In genomic region chr4:123392187-123392586, GRCm38 (mm10) we compare ENCODE assay signal across 9 mouse cellular contexts. TPM values are rescaled to one million over a fixed set of nuclear protein-coding genes. Genes with fewer than 3 reads are reported as not detected.
DNase-seq lines count a peak whose midpoint lies in the region; ATAC-seq and TF ChIP-seq lines count a peak whose summit lies in the region.
"Had no signal": no experiment of that assay in that cellular context is flagged by ENCODE, and none has a peak within 500 bp of the region (broad histone marks: within the 10 kb centered on the region; RNA-seq: fewer than 3 reads in every experiment).

No protein-coding gene starts in this region.

- H3K9ac ChIP-seq in midbrain, postnatal 0 days (replicated peaks; ENCODE audit: low read length, poor library complexity, severe bottlenecking): no peak overlapping the region
- H3K9ac ChIP-seq in midbrain, embryonic 15.5 days: no peak overlapping the region
- no peak overlapping the region for H3K9ac ChIP-seq in embryonic facial prominence, embryonic 11.5 days (replicated peaks; ENCODE audit: low read length)

- DNase-seq in cerebellum, postnatal 14 days: peak; percentile 18 to 26
- no peak for DNase-seq in cerebellum, adult 11 months
- DNase-seq in midbrain, postnatal 0 days (ENCODE audit: low spot score): no peak
- peak; percentile 49 for DNase-seq in embryonic facial prominence, embryonic 11.5 days (ENCODE audit: low spot score)
- peak; percentile 48 for DNase-seq in thymus, postnatal 0 days (ENCODE audit: low spot score)
- no peak for DNase-seq in MN1 (ENCODE audit: low spot score)
- DNase-seq in layer of hippocampus, adult 9-10 months (ENCODE audit: low spot score): no peak

- no peaks in the 10 kb centered on the region for H3K9me3 ChIP-seq in midbrain, postnatal 0 days (ENCODE audit: low read length)
- no peaks in the 10 kb centered on the region for H3K9me3 ChIP-seq in midbrain, embryonic 15.5 days
- H3K9me3 ChIP-seq in embryonic facial prominence, embryonic 11.5 days (replicated peaks; ENCODE audit: control insufficient read depth, low read length): no peaks in the 10 kb centered on the region

- peaks cover 39% of the 10 kb centered on the region for H3K36me3 ChIP-seq in midbrain, postnatal 0 days (ENCODE audit: insufficient read depth, low read length)
- H3K36me3 ChIP-seq in midbrain, embryonic 15.5 days (replicated peaks): peaks cover 67% of the 10 kb centered on the region
- H3K36me3 ChIP-seq in embryonic facial prominence, embryonic 11.5 days (replicated peaks; ENCODE audit: control insufficient read depth, insufficient read depth, low read depth, low read length): peaks cover 15% of the 10 kb centered on the region

- no peaks in the 10 kb centered on the region for H3K4me1 ChIP-seq in midbrain, postnatal 0 days (ENCODE audit: insufficient read depth, low read length)
- H3K4me1 ChIP-seq in midbrain, embryonic 15.5 days: no peaks in the 10 kb centered on the region
- no peaks in the 10 kb centered on the region for H3K4me1 ChIP-seq in embryonic facial prominence, embryonic 11.5 days (ENCODE audit: control insufficient read depth, insufficient read depth, low read length)

- 56% methylated on average over 1 of the region's 1 CpGs for WGBS in midbrain, postnatal 0 days
- WGBS in midbrain, embryonic 15.5 days: 96% methylated on average over 1 of the region's 1 CpGs
- 100% methylated on average over 1 of the region's 1 CpGs for WGBS in embryonic facial prominence, embryonic 11.5 days

- peak; percentile 72 for TF ChIP-seq CTCF in midbrain, postnatal 0 days (IDR thresholded peaks at IDR 0.05)

- no peak overlapping the region for H3K4me2 ChIP-seq in midbrain, postnatal 0 days (ENCODE audit: low read depth, low read length, poor library complexity, severe bottlenecking)
- no peak overlapping the region for H3K4me2 ChIP-seq in midbrain, embryonic 15.5 days
- no peak overlapping the region for H3K4me2 ChIP-seq in embryonic facial prominence, embryonic 11.5 days (ENCODE audit: low read depth, low read length)

- no peak for ATAC-seq in midbrain, postnatal 0 days (ENCODE audit: low FRiP score)
- ATAC-seq in midbrain, embryonic 15.5 days (replicated peaks): no peak
- no peak for ATAC-seq in embryonic facial prominence, embryonic 11.5 days (replicated peaks; ENCODE audit: insufficient number of reproducible peaks, low FRiP score, low TSS enrichment, low read depth)
- ATAC-seq: hindbrain, embryonic 16.5 days had no signal

- no peak overlapping the region for H3K4me3 ChIP-seq in midbrain, postnatal 0 days (ENCODE audit: low read depth, low read length)
- no peak overlapping the region for H3K4me3 ChIP-seq in midbrain, embryonic 15.5 days
- H3K4me3 ChIP-seq in embryonic facial prominence, embryonic 11.5 days (ENCODE audit: low read depth, low read length): no peak overlapping the region

- no peaks in the 10 kb centered on the region for H3K27me3 ChIP-seq in midbrain, postnatal 0 days (ENCODE audit: insufficient read depth, low read length)
- H3K27me3 ChIP-seq in midbrain, embryonic 15.5 days (replicated peaks): no peaks in the 10 kb centered on the region
- no peaks in the 10 kb centered on the region for H3K27me3 ChIP-seq in embryonic facial prominence, embryonic 11.5 days (ENCODE audit: control insufficient read depth, insufficient read depth, low read length)

- no peak overlapping the region for H3K27ac ChIP-seq in midbrain, postnatal 0 days (ENCODE audit: low read depth, low read length)
- no peak overlapping the region for H3K27ac ChIP-seq in midbrain, embryonic 15.5 days
- no peak overlapping the region for H3K27ac ChIP-seq in embryonic facial prominence, embryonic 11.5 days (replicated peaks; ENCODE audit: low read depth, low read length)

RNA-seq across cellular contexts. Expression of gene Bmp8a, which starts 49.1 kb away (rescaled TPM):
- 0.09 and 0.44 TPM in 2 replicates for total RNA-seq in midbrain, postnatal 0 days (2014; rRNA removed)
- polyA plus RNA-seq in midbrain, postnatal 0 days (2015; fragmentation: Nextera tagmentation; extraction: Ambion mirVana): 0.23 and 0.58 TPM in 2 replicates
- polyA plus RNA-seq in midbrain, embryonic 15.5 days (2015; fragmentation: Nextera tagmentation; extraction: Ambion mirVana): 0.46 TPM in 1 of 2 replicates, not detected in the other
- 0.24 and 0.39 TPM in 2 replicates for polyA plus RNA-seq in embryonic facial prominence, embryonic 11.5 days (2014; fragmentation: Nextera tagmentation; extraction: Ambion mirVana)
- polyA plus RNA-seq in thymus, postnatal 0 days (2015; fragmentation: Nextera tagmentation; extraction: Ambion mirVana): 0.18 and 0.23 TPM in 2 replicates

Comparison
In these comparisons a context has a peak if more than half of its experiments do, and no peak if none do; other contexts are left out.
1. DNase-seq: peak in cerebellum, postnatal 14 days (2 of 2), embryonic facial prominence, embryonic 11.5 days (single experiment) and thymus, postnatal 0 days (single experiment); none in cerebellum, adult 11 months (single experiment), midbrain, postnatal 0 days (single experiment), MN1 (single experiment) and layer of hippocampus, adult 9-10 months (single experiment).